Mouse (Mus musculus) heart, postnatal 0 days (tissue): Measurements from ENCODE around the gene Ngef. TPM values are rescaled to one million over a fixed set of nuclear protein-coding genes. Genes with fewer than 3 reads are reported as not detected.

Experiments
- ATAC-seq: fragments of 200-750 bp; cut with Nextera tagmentation; 2 replicates; pipeline ENCODE4 v1.8.0; 2017; ENCODE audit warnings: low read depth, moderate number of reproducible peaks, moderate library complexity; ENCODE audit not compliant: insufficient read depth
- DNase-seq: peaks from one replicate; pipeline ENCODE4 v3.0.0-alpha.2; 2016; ENCODE audit warnings: low spot score
- H3K27ac ChIP-seq: fragments of 300-500 bp; sonication (generic); 2 replicates; pipeline ENCODE4 v1.5.1; 2014; ENCODE audit warnings: low read depth, mild to moderate bottlenecking
- H3K27me3 ChIP-seq: fragments of 300-500 bp; sonication (generic); 2 replicates; pipeline ENCODE4 v1.6.1; 2014; ENCODE audit warnings: low read length, mixed read lengths; ENCODE audit not compliant: control insufficient read depth, insufficient read depth
- H3K36me3 ChIP-seq: fragments of 300-500 bp; sonication (generic); replicated peaks from 2 replicates; pipeline ENCODE4 v1.6.1; 2014; ENCODE audit warnings: low read length, mixed read lengths; ENCODE audit not compliant: control insufficient read depth, insufficient read depth
- H3K4me1 ChIP-seq: fragments of 300-500 bp; sonication (generic); 2 replicates; pipeline ENCODE4 v1.6.1; 2014; ENCODE audit warnings: antibody characterized with exemption; ENCODE audit not compliant: control insufficient read depth, insufficient read depth
- H3K4me2 ChIP-seq: fragments of 300-500 bp; sonication (generic); 2 replicates; pipeline ENCODE4 v1.6.1; 2014; ENCODE audit warnings: low read depth, mild to moderate bottlenecking, low read length, moderate library complexity
- H3K4me3 ChIP-seq: fragments of 300-500 bp; sonication (generic); 2 replicates; pipeline ENCODE4 v1.5.1; 2014; ENCODE audit warnings: low read depth, low read length
- H3K9ac ChIP-seq: fragments of 300-500 bp; sonication (generic); replicated peaks from 2 replicates; pipeline ENCODE4 v1.6.1; 2014; ENCODE audit warnings: low read depth, low read length, mixed read lengths
- H3K9me3 ChIP-seq: fragments of 300-500 bp; sonication (generic); replicated peaks from 2 replicates; pipeline ENCODE4 v1.6.1; 2016; ENCODE audit warnings: low read length; ENCODE audit not compliant: control insufficient read depth
- CTCF ChIP-seq: IDR thresholded peaks from 2 replicates; pipeline ENCODE4 v1.5.1; 2016; ENCODE audit warnings: antibody characterized with exemption, control low read depth, low read depth
- EP300 ChIP-seq: IDR thresholded peaks from 2 replicates; pipeline ENCODE4 v1.6.1; 2016; ENCODE audit warnings: antibody characterized with exemption, low read depth
- WGBS: fragments of 180-500 bp; shearing (Covaris S2); extraction: QIAGEN DNeasy Blood & Tissue Kit; methylation state at CpG from one replicate; pipeline ENCODE4 v1.1.7; 2014; 5-methylcytosine and 5-hydroxymethylcytosine counted together
- polyA plus RNA-seq: library from polyadenylated mRNA; unstranded; fragments of >200 nt; fragmentation: Nextera tagmentation; extraction: Ambion mirVana; gene quantifications from 2 replicates; pipeline ENCODE4 v1.2.1, GENCODE M21; 2015
- total RNA-seq: library from RNA; depleted of rRNA; stranded (reverse); fragments of >200 nt; gene quantifications from 2 replicates; pipeline ENCODE4 v1.2.3, GENCODE M21; 2014; ENCODE audit warnings: low replicate concordance

The Ngef gene
- total and polyA plus RNA-seq, 2 experiments from 2014 or later = 0.05 TPM; not detected in 1

DNA sequence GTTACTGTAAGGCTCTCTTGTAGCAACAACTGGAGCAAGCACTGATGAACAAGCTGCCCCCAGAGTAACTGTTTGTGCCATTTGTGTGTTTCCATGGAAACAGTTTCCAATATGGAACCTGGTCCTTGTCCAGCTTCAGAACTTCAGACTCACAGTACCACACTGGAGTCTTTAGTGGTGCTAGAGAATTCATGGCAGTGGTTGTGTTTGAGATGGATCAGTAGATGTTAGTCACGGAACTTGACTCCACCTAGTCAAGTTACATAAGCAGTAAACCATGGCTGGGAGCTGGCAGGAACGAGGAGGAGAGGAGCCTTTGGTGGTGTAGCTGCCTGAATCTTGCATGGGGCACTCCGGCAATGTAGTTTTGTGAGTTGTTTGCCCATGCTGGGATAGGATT lies 39.6 kb downstream of the Ngef start:
- H3K4me3 ChIP-seq = no peak overlapping the region
- no peak overlapping the region for H3K9ac ChIP-seq
- DNase-seq (no peak), ATAC-seq (no peak)
- TF ChIP-seq EP300 (no peak), CTCF (no peak)
- no peaks in the 10 kb centered on the region for H3K9me3 ChIP-seq
- no peak overlapping the region for H3K4me2 ChIP-seq
- H3K36me3 ChIP-seq = no peaks in the 10 kb centered on the region
- no peaks in the 10 kb centered on the region for H3K27me3 ChIP-seq
- H3K4me1 ChIP-seq = no peaks in the 10 kb centered on the region
- 72% methylated on average over 3 of the region's 3 CpGs for WGBS
- H3K27ac ChIP-seq = no peak overlapping the region

DNA sequence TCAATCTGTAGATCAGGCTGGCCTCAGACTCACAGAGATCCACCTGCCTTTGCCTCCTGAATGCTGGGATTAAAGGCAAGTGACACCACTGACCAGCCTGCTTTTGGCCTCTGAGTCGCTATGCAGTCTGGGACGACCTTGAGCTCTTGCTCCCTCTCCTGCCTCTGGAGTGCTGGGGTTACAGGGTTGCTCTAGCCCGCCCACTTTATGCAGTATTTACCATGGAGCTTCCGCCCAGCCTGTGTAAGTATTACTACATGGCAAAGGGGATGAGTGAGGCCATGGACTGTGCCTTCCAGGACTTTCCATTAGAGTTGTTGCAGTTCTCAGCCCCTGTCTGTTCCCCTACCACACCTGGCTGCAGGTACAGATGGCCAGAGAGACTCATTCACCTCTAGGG lies 41.3 kb downstream of the Ngef start:
- TF ChIP-seq EP300 (no peak), CTCF (no peak)
- Histone ChIP-seq H3K4me1 (no peaks in the 10 kb centered on the region), H3K9ac (no peak overlapping the region), H3K36me3 (no peaks in the 10 kb centered on the region), H3K27ac (no peak overlapping the region), H3K4me3 (no peak overlapping the region), H3K4me2 (no peak overlapping the region), H3K27me3 (no peaks in the 10 kb centered on the region), H3K9me3 (no peaks in the 10 kb centered on the region)
- no peak for DNase-seq
- no peak for ATAC-seq
- WGBS = 64% methylated on average over 4 of the region's 4 CpGs

DNA sequence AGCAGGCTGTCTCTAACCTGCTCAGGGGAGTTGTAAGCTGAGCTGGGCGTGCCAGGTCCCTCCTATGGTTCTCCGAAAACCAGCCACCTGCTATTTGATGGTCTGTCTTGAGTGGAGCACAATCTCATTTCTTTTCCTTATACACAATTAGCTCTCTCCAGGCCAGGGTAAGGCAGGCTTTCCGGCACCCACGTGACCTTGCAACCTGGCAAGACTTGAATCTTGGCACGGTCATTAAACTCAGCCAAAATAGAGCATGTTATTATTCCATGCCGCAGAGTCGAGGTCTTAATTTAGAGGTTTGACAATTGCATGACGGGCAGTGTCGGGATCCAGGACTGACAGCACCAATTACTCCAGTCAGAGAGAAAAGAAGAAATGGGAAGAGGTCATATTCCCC lies 46.5 kb downstream of the Ngef start:
- WGBS = 73% methylated on average over 9 of the region's 9 CpGs
- H3K4me2 ChIP-seq = no peak overlapping the region
- DNase-seq = no peak

DNA sequence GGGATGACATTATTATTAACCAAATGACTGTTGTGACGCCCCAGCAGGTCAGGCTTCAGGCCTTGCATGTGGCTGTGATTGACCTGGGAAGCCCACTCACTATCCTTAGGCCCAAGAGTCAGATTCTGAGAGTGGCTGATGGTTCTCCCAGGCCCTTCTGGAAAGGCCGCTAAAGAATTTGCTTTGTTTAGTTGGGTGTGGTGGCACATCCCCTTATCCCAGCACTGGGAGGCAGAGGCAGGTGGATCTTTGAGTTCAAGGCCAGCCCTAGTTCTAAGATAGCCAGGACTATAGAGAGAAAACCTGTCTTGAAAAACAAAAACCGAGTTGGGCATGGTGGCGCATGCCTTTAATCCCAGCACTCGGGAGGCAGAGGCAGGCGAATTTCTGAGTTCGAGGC lies 48.6 kb downstream of the Ngef start:
- no peaks in the 10 kb centered on the region for H3K9me3 ChIP-seq
- WGBS = 86% methylated on average over 7 of the region's 7 CpGs
- H3K27ac ChIP-seq = no peak overlapping the region
- H3K4me3 ChIP-seq = no peak overlapping the region
- DNase-seq (no peak), ATAC-seq (no peak)
- no peaks in the 10 kb centered on the region for H3K27me3 ChIP-seq
- TF ChIP-seq CTCF (no peak), EP300 (no peak)
- H3K9ac ChIP-seq = no peak overlapping the region
- no peaks in the 10 kb centered on the region for H3K4me1 ChIP-seq
- H3K4me2 ChIP-seq = no peak overlapping the region
- H3K36me3 ChIP-seq = no peaks in the 10 kb centered on the region

More for the DNA sequence above, 46.5 kb downstream of the Ngef start:
- Histone ChIP-seq H3K9me3 (no peaks in the 10 kb centered on the region), H3K27me3 (no peaks in the 10 kb centered on the region), H3K4me1 (no peaks in the 10 kb centered on the region), H3K4me3 (no peak overlapping the region), H3K36me3 (no peaks in the 10 kb centered on the region), H3K27ac (no peak overlapping the region), H3K9ac (no peak overlapping the region)
- no peak for TF ChIP-seq EP300
- TF ChIP-seq CTCF = no peak
- no peak for ATAC-seq

DNA sequence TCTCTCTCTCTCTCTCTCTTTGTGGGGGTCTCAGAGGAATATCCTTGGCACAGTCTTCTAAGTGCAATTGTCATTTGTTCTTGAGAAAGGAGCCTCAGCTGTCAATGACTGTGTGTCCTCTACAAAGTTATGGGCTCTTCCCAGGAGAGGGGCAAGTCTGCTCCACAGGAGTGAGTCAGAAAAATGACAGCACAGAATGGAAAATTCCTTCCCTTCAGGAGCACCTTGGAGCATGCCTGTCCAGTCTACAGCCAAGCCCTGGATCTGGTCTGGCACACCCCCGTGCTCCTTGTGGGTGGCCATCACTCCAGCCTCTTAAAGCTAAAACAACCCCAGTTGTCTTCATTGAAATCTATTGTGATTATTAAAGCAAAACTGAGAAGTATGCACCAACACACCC lies 52.1 kb downstream of the Ngef start:
- TF ChIP-seq EP300 (no peak), CTCF (no peak)
- H3K4me2 ChIP-seq = no peak overlapping the region
- no peaks in the 10 kb centered on the region for H3K4me1 ChIP-seq
- H3K9ac ChIP-seq = no peak overlapping the region
- H3K27me3 ChIP-seq = no peaks in the 10 kb centered on the region
- 23% methylated on average over 1 of the region's 1 CpGs for WGBS
- ATAC-seq (no peak), DNase-seq (no peak)
- H3K36me3 ChIP-seq = no peaks in the 10 kb centered on the region
- H3K9me3 ChIP-seq = no peaks in the 10 kb centered on the region
- H3K27ac ChIP-seq = no peak overlapping the region
- no peak overlapping the region for H3K4me3 ChIP-seq

DNA sequence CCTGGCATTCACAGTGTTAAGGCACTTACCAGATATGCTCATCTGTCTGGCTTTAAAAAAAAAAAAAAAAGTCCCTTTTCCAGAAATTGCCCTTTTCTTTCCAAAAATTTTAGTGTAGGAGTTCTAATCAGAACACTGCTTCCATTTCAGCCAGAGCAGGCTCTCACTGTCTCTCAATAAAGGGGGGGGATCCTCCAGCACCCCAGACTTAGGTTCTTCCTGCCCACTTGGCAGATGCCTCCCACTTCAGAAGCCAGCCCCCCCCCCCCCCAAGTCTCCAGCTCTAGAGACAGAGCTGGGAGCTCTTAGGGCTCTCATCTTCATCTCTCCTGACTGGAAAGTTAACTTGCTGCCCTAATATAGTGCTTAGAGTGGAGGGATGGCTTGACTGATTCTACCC lies 53.2 kb downstream of the Ngef start:
- H3K4me1 ChIP-seq = no peaks in the 10 kb centered on the region
- H3K4me3 ChIP-seq = no peak overlapping the region
- no peak for ATAC-seq
- no peaks in the 10 kb centered on the region for H3K27me3 ChIP-seq
- no peak overlapping the region for H3K9ac ChIP-seq
- no peaks in the 10 kb centered on the region for H3K36me3 ChIP-seq
- H3K27ac ChIP-seq = no peak overlapping the region
- no peak for DNase-seq
- no peak for TF ChIP-seq EP300
- TF ChIP-seq CTCF = no peak
- H3K9me3 ChIP-seq = no peaks in the 10 kb centered on the region
- H3K4me2 ChIP-seq = no peak overlapping the region
